Mouse (Mus musculus) myocyte (in vitro differentiated cells): ENCODE results near the gene Usp7.

Experiments
- CEBPB ChIP-seq: IDR thresholded peaks from 2 replicates; pipeline ENCODE4 v1.6.1; 2011; ENCODE audit warnings: mild to moderate bottlenecking, moderate library complexity; ENCODE audit not compliant: poor library complexity, insufficient read depth, severe bottlenecking
- E2F4 ChIP-seq: IDR thresholded peaks from one replicate; pipeline ENCODE4 v1.6.1; 2011; ENCODE audit warnings: mild to moderate bottlenecking, control low read depth, moderate library complexity; ENCODE audit not compliant: insufficient read depth
- MAX ChIP-seq: IDR thresholded peaks from one replicate; pipeline ENCODE4 v1.6.1; 2011; ENCODE audit warnings: low read depth, mild to moderate bottlenecking, control low read depth
- MYOD1 ChIP-seq, 3 experiments: IDR thresholded peaks; one replicate each; pipeline ENCODE4 v1.6.1; 2011; ENCODE audit warnings: control low read depth in 2 of 3, low read depth in 2 of 3, mild to moderate bottlenecking in 2 of 3, moderate library complexity in 1 of 3; ENCODE audit not compliant: insufficient read length in 2 of 3, control insufficient read depth in 1 of 3
- MYOG ChIP-seq, 3 experiments: IDR thresholded peaks; one replicate each; pipeline ENCODE4 v1.6.1; 2011; ENCODE audit warnings: control low read depth in 2 of 3, low read depth in 2 of 3, mild to moderate bottlenecking in 2 of 3; ENCODE audit not compliant: insufficient read length in 2 of 3, control insufficient read depth in 1 of 3, insufficient read depth in 1 of 3
- POLR2A ChIP-seq: IDR thresholded peaks from one replicate; pipeline ENCODE4 v1.6.1; 2011; ENCODE audit warnings: low read depth, mild to moderate bottlenecking, control low read depth, moderate library complexity; ENCODE audit not compliant: insufficient read length
- POLR2AphosphoS2 ChIP-seq: IDR thresholded peaks from one replicate; pipeline ENCODE4 v1.6.1; 2011; ENCODE audit warnings: low read depth, control low read depth; ENCODE audit not compliant: insufficient read length
- REST ChIP-seq: IDR thresholded peaks from one replicate; pipeline ENCODE4 v1.6.1; 2011; ENCODE audit warnings: mild to moderate bottlenecking, control low read depth, moderate library complexity; ENCODE audit not compliant: insufficient read depth, insufficient read length
- SRF ChIP-seq: IDR thresholded peaks from one replicate; pipeline ENCODE4 v1.6.1; 2011; ENCODE audit warnings: low read depth; ENCODE audit not compliant: control insufficient read depth, insufficient read length
- TCF12 ChIP-seq: IDR thresholded peaks from one replicate; pipeline ENCODE4 v1.6.1; 2011; ENCODE audit warnings: mild to moderate bottlenecking, control low read depth; ENCODE audit not compliant: poor library complexity, insufficient read depth, severe bottlenecking
- TCF3 ChIP-seq: IDR thresholded peaks from one replicate; pipeline ENCODE4 v1.6.1; 2011; ENCODE audit warnings: low read depth, control low read depth; ENCODE audit not compliant: insufficient read length
- USF1 ChIP-seq: IDR thresholded peaks from one replicate; pipeline ENCODE4 v1.6.1; 2011; ENCODE audit warnings: low read depth, mild to moderate bottlenecking, control low read depth, moderate library complexity

DNA sequence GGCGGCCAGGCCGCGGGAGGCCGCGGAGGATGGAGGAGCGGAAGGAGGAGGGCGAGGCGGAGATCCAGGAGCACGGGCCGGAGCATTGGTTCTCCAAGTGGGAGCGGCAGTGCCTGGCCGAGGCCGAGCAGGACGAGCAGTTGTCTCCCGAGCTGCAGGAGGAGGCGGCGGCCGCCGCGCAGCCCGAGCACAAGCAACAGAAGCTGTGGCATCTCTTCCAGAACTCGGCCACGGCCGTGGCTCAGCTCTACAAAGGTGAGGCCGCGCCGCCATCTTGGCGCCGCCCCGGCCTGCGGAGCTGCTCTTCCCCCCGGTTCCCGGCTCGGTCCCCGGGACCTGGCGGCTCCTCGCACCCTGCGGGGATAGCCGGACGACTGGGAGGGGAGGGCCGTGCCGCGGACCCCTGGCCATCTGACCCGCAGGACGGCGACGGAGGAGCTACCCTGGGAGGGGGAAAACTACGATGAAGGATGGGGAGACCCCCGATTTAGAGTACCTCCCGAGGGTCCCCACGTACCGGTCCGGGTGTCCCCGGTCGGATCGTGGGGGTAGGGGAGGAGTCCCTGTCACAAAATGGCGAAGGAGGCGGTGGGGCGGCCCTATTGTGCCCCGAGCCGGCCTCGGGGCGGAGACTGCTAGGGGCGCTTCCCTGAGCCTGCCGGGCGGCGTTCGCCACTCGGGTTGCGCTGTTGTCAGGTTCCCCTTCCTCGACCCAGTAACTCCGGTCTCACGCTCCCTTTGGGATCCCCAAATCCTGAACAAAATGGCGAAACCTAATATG is 38.5 kb upstream of the Usp7 start:
- TF ChIP-seq POLR2A (peak; percentile 13), MYOG (IDR thresholded peaks at IDR 0.05; ENCODE audit: control insufficient read depth in 1 of 3, insufficient read depth in 1 of 3, insufficient read length in 2 of 3, low read depth in 2 of 3) (peak in 1 of 3 experiments; percentile 0), USF1 (no peak), E2F4 (no peak), POLR2AphosphoS2 (peak; percentile 44), SRF (no peak), MAX (no peak), REST (no peak), CEBPB (no peak), TCF12 (no peak), TCF3 (no peak), MYOD1 (IDR thresholded peaks at IDR 0.05; ENCODE audit: control insufficient read depth in 1 of 3, insufficient read length in 2 of 3, low read depth in 2 of 3) (no peak)
